Mouse (Mus musculus): ENCODE measurements around the gene Tstd1. TPM values are rescaled to one million over a fixed set of nuclear protein-coding genes. Genes with fewer than 3 reads are reported as not detected.

Tstd1 gene
- 1 to 10 TPM; 4.2 to 10.0 TPM for total RNA-seq (2023)

DNA sequence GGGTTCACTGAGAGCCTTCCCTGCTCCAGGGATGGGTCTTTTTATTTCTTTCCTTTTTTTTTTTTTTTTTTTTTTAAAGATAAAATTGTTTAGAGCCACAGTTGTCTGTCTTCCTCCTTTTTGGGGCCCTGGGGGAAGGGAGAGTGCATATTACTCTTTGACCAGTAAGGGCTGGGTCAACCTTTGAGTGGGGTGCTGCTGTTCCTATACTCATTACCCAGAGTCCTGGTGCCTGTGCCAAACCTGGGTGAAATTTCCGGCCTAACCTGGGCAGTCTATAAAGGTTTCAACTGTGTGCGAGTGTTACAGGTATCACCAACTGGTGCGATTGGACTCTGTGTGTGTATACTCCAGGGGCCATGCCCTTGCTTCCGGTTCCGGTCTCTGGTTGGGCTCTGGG, at the start of gene Tstd1:
TSS of gene Tstd1 (plus strand) at position 213 of the 400 bp plus-strand sequence.

DNA sequence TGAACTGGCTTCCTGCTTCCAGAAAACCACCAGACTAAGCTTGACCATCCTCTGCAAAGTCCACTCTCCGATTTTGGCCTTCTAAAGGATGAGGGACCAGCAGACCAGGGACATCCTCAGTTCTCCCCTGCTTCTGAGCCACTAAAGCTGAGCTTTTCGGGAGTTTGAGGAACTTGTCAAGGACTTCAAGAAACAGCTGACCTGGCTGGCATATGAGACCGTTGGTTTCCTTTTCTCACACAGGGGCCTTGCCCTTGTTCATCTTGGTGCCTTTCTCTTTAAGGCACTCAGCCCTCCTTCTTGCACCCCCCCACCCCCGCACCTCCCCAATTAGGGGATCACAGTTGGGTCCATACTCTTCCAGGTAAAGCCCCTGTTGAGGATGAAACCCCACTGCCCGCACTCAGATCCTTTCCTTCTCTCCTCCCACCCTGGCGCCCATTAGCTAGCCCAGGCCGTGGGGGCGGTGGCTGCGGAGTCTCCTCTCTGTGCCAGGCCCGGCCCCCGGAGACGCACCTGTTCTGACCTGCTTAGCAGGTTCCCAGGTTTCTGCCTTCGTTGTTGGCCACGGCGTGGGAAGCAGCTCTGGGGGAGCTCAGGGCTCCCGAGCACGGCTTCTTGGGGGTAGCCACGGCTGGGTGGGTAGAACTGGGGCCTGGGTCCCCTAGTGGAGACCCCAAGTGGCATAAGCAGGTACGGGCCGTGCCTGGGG, 48.7 kb upstream of the Tstd1 start, which contains the start of gene Nectin4:
TSS of gene Nectin4 (plus strand) at position 255 of the 712 bp plus-strand sequence.

DNA sequence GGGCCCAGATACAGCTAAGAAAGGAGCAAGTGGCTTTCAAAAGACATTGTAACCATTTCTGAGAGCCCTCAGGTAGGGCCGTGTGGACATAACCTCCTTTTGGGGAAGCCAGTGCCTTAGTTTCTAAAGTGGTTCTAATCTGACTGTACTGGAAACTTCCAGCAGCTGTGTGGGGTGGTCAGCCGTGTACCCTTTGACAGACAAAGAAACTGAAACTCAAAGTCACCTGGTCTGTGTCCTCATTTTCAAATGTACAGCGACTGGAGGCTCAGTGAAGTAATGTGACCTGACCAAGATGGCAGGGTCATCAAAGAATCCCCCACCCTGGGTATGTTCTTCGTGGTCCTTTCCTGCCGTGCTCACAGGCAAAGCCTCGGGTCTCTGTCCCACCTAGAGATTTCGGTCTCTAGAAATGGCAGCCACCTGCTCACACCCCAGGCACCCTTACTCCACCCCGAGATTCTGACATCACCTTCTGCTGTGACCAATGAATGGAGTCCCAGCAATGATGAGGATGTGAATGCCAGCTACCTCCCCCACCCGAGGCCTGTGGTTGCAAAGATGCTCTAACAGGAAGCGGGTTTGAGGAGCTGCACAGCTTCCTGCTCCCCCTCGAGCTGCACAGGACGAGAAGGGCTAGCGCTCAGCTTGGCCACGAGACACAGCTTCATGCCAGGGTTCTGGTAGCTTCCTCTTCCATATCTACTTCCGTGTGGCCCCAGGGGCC, 30.1 kb upstream of the Tstd1 start, which contains the start of gene Arhgap30:
TSS of gene Arhgap30 (plus strand) at position 579 of the 727 bp plus-strand sequence.

DNA sequence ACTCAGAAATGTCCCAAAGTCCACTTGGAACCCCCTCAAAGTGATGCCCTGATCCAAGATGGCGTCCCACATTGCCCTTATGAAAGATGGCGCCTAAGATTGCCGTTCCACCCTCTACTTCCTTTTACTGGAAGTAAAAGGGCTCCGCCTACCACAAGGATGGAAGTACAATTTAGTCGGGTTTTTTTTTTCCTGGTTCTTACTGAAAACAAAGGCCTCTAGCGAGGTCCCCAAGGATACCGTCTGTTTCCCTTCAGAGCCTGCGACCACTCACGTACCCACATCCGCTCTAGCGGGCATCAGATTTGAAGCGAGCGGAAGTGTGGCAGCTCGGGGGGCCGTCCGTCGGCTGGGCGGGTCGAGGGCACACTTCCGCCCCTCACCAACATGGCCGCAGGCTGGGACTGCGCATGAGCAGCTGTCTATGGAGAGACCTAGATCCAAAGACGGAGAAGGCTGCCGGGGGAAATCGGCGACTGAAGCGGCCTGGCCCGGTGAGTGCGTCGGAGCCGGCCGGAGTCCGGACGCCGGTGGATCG, 7.7 kb upstream of the Tstd1 start, which contains the start of gene Usf1:
TSS of gene Usf1 (plus strand) at position 367 of the 538 bp plus-strand sequence.

DNA sequence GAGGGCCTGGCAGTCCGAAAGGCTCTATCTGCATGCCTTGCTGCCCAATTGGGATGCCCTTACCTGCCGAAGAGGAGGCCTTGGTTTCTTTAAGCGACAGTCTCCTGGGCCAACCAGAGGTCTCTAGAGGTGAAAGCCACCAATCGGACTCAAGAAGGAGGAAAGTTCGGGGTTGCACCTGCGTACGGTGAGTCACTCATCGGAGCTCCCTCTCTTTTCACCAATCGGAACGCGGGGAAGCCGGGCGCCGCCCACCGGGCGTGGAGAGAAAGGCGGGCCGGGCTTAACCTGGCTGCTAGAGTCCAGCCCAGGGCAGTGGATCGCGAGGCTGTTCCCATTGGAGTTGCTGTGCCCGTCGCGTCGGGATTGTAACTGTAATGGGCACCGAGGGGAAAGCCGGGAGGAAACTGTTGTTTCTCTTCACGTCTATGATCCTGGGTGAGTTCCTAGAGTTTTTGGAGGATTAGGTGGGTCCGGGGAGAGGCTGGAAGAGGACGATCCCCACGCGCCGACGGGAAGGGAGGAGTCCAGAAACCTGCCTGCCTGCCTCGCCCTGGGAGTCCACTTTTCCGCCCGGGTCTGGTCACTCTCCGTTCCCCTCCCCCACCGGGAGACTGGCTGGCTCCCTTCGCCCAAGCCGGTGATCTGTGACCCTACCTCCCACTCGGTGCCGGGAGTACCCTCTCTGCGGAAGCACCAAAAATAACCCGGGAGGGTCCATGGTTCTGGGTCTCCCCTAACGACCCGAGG, 18.8 kb downstream of the Tstd1 start, which contains the start of gene F11r:
TSS of gene F11r (plus strand) at position 272 of the 750 bp plus-strand sequence.

Other genes starting within 250 kb of the Tstd1 start
- gene Pcp4l1, start 222.6 kb upstream of the Tstd1 start, total RNA-seq (2023) = 1 to 10 TPM in 1 of 2 experiments, under 1 TPM in 1; 0.44 to 1.1 TPM
- not detected for gene Nr1i3, start 204.9 kb upstream of the Tstd1 start, total RNA-seq (2023)
- 10 to 100 TPM; 12.6 to 13.3 TPM for gene Tomm40l, start 196.4 kb upstream of the Tstd1 start, total RNA-seq (2023)
- not detected for gene Apoa2, start 193.8 kb upstream of the Tstd1 start, total RNA-seq (2023)
- gene Fcer1g, start 184.5 kb upstream of the Tstd1 start, total RNA-seq (2023) = 1,000 to 10,000 TPM in 1 of 2 experiments, 100 to 1,000 TPM in 1; 983 to 1,080 TPM
- not detected for gene Adamts4, start 168.5 kb upstream of the Tstd1 start, total RNA-seq (2023)
- gene Ndufs2, start 167.5 kb upstream of the Tstd1 start, total RNA-seq (2023) = 100 to 1,000 TPM in 1 of 2 experiments, 10 to 100 TPM in 1; 98.7 to 109 TPM
- gene B4galt3, start 148.5 kb upstream of the Tstd1 start, total RNA-seq (2023) = 100 to 1,000 TPM; 117 to 119 TPM
- gene Ppox, start 137.7 kb upstream of the Tstd1 start, total RNA-seq (2023) = 10 to 100 TPM; 80.1 to 81.5 TPM
- 10 to 100 TPM; 31.7 to 36.2 TPM for gene Usp21, start 130.9 kb upstream of the Tstd1 start, total RNA-seq (2023)
- gene Ufc1, start 123.8 kb upstream of the Tstd1 start, total RNA-seq (2023) = 10 to 100 TPM; 46.1 to 47.0 TPM
- 10 to 100 TPM; 27.2 to 28.6 TPM for gene Dedd, start 89.7 kb upstream of the Tstd1 start, total RNA-seq (2023)
- gene Nit1, start 73.2 kb upstream of the Tstd1 start, total RNA-seq (2023) = 10 to 100 TPM; 16.6 to 23.2 TPM
- 10 to 100 TPM; 30.1 to 30.6 TPM for gene Pfdn2, start 73.2 kb upstream of the Tstd1 start, total RNA-seq (2023)
- not detected for gene Klhdc9, start 58.1 kb upstream of the Tstd1 start, total RNA-seq (2023)
- 1 to 10 TPM; 1.1 to 1.5 TPM for gene Nectin4, start 48.8 kb upstream of the Tstd1 start, total RNA-seq (2023)
- gene Arhgap30, start 29.9 kb upstream of the Tstd1 start, total RNA-seq (2023) = 100 to 1,000 TPM; 193 to 235 TPM
- 10 to 100 TPM; 77.5 to 86.2 TPM for gene Usf1, start 7.6 kb upstream of the Tstd1 start, total RNA-seq (2023)
- gene F11r, start 18.7 kb downstream of the Tstd1 start, total RNA-seq (2023) = 1 to 10 TPM in 1 of 2 experiments, under 1 TPM in 1; 0.18 to 1.3 TPM
- gene Alyref2, start 84.6 kb downstream of the Tstd1 start, total RNA-seq (2023) = 1 to 10 TPM; 3.3 to 5.0 TPM
- not detected for gene Itln1, start 116.4 kb downstream of the Tstd1 start, total RNA-seq (2023)
- 10 to 100 TPM in 1 of 2 experiments, 1 to 10 TPM in 1; 7.8 to 14.4 TPM for gene Cd244a, start 140.3 kb downstream of the Tstd1 start, total RNA-seq (2023)
- 10 to 100 TPM; 16.6 to 22.7 TPM for gene Ly9, start 188.5 kb downstream of the Tstd1 start, total RNA-seq (2023)
- gene Slamf7, start 234.2 kb downstream of the Tstd1 start, total RNA-seq (2023) = 1 to 10 TPM; 2.5 to 2.7 TPM